Mouse (Mus musculus): ENCODE data around the gene Catip.

The Catip gene

DNA sequence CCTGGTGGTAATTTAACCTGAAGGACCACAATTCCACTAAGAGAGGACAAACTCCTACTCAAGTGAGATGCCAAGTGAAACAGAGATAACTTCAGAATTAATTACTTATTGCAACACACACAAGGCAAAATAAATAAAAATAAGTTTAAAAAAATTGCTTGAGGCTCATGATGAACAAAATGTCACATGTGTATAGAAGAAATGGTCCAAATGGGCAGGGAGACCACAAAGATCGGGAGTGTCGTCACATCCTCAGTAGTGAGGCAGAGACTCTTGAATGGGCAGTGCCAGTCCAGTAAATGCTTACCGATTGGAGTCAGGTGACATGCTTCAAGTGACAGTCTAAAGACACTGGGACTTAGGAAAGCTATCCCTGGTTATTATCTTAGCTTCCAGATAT, 38.6 kb downstream of the Catip start:
- no peak for DNase-seq (ENCODE audit: low spot score in 2 of 2)

DNA sequence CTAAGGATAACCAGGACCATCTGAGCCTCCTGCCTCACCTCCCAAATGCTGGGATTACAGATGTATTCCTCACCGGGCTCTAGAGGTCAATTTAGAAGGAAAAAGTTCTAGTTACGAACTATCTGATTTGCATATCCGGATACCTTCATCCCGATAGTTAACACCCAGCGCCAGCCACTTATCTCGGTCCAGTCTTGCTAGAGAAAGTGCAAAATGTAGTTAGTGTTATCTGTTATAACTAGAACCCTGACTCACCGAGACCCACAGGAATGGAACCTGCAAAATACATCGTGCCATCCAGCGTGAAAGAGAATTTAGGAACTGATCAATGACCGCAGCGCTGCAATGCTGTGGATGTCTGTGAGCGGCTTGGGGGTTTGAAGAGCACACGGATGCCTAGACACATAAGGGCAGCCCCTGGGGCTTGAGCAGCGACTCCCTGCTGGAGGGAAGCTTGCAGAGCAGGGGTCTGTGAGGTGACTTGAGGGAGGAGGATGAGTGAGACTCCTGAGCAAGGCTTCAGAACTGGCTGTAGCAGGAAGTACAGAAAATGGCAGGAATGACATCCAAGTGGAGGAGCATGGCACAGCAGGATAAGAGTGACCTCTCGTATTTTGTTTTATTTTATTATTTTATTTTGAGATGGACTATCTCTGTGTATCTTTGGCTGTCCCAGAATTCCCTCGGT, 39.3 kb downstream of the Catip start:
- DNase-seq (ENCODE audit: low spot score in 2 of 2), result no peak

DNA sequence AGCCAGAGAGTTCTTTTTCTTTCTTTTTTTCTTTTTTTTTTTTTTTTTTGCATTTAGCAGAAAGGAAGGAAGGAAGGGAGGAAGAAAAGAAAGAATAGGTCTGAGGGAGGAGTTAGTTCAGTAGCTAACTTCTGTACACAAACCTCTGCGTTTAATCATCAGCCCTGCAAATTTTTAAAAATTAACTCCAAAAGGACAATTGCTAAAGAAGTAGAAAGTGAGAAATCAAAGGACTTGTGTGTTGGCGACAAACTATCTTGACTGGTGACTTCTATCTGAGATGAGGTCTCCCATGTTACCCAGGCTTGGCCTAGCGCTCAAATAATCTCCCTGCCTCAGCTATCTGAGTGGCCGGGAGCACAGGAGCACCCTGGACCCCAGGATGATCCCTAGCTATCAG, 42.3 kb downstream of the Catip start:
- DNase-seq (ENCODE audit: low spot score in 2 of 2), result no peak

DNA sequence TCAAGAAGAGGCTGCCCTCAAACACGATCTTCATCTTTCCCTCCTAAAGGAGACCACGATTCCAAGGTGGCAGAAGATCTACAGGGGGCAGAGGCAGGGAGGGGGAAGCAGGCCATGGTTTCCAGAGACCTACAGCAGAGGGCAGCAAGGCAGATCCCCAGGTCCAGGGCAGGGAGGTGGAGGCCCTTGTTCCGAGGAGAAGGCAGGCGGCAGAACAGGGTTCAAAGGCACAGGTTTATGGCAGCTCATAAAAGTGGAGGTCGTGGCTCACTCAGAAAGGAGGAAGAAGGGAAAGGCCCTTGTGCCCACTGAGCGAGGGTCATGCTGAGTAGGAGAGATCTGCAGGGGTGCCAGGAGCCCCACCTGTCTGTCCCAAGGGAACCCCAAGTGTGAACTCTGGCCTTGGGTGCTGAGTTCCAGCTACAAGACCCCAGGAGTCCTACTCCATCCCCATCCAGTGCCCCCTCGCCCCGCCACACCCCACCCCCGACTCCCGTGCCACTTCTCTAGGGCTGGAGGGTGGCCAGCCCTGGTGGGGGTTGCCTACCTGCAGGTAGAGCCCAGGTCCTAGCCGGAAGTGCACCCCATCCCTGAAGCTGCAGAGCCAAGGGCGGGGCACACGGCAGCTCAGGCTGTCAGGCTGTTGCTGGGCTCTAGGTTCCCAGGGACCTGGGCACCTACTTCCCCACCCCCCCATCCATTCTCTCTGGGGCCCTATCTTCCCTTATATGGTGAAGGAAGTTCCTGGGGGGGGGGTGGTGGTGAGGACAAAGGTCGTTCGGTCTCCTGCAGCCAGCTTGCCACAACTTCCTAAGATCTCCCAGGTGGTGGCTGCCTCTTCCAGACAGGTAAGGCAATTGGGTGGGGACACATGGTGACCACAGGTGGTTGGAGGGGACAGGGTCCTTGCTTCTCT, 46.9 kb downstream of the Catip start, which contains the start of gene Vil1:
Gene Vil1 (plus strand): TSS at position 788 of the 916 bp plus-strand sequence.
- DNase-seq (ENCODE audit: low spot score in 2 of 2), result no peak

DNA sequence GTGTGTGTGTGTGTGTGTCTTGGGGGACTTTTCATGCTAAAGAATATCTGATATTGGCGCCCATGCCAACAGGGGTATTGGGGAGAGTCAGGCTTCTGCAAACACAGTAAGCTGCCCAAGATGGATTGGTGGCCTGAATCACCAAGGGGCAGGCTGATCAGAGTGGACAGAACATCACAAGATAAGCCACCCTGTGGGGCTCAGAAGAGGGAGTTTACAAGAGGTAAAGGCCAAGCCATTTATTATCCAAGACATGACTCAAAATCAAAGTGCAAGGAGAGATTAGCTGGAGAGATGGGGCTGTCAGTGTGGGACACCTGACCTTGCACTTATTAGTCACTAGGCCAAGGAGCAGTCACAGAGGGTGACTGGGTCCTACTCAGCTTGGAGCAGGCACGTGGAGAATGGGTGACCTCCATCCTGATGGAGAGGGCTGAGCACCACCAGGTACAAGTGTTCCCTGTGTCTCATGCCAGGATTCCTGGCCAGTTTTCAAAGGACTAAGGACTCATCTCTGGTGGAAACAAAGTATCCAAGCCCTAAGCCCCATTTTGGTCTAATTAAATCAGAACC, 49.9 kb downstream of the Catip start:
- no peak for DNase-seq (ENCODE audit: low spot score in 2 of 2)

DNA sequence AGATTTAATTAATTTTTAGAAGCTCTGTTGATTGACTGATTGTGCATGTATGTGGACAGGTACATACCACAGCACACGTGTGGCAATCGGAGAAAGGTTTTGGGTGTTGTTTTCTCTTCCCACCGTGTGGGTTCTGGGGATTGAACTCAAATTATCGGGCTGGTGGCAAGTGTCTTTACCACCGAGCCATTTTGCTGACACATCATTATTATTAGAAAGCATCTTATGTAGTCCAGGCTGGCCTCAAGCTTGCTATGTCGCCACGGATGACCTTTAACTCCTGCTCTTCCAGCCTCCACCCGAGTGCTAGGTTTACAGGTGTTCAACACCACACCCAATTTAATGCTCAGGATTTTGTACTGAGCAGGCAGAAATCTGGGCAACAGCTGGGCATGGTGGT, 50.8 kb downstream of the Catip start:
- no peak for DNase-seq (ENCODE audit: low spot score in 2 of 2)

DNA sequence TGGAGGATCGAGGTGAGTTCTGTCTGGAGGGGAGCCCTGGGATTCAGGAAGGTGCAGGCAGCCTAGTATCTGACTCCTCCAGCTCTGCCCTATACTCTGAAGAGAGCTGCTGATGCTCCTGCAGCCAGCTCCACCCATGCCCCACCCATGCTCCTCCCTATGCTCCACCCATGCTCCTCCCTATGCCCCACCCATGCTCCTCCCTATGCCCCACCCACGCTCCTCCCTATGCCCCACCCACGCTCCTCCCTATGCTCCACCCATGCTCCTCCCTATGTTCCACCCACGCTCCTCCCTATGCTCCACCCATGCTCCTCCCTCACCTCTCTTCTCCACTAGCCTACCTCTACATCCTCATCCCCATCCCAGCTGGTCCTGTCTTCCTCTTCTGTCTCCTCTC, 53.2 kb downstream of the Catip start:
- no peak for DNase-seq (ENCODE audit: low spot score in 2 of 2)
